Mouse (Mus musculus) stomach, postnatal 0 days (tissue): ENCODE results near the gene Gm13090. TPM values are rescaled to one million over a fixed set of nuclear protein-coding genes. Genes with fewer than 3 reads are reported as not detected.
A peak's percentile ranks its signal among the peaks of the same experiment; 100 is the strongest.

Source experiments
- ATAC-seq: fragments of 200-750 bp; cut with Nextera tagmentation; 2 replicates; pipeline ENCODE4 v1.8.0; 2017; ENCODE audit not compliant: low FRiP score, low TSS enrichment
- DNase-seq: peaks from one replicate; pipeline ENCODE4 v3.0.0-alpha.2; 2016; ENCODE audit warnings: low spot score
- H3K27ac ChIP-seq: fragments of 300-500 bp; sonication (generic); replicated peaks from 2 replicates; pipeline ENCODE4 v1.5.1; 2014; ENCODE audit warnings: mild to moderate bottlenecking, control low read depth
- H3K27me3 ChIP-seq: fragments of 300-500 bp; sonication (generic); 2 replicates; pipeline ENCODE4 v1.6.1; 2014; ENCODE audit warnings: low read length; ENCODE audit not compliant: control insufficient read depth, insufficient read depth
- H3K36me3 ChIP-seq: fragments of 300-500 bp; sonication (generic); 2 replicates; pipeline ENCODE4 v1.6.1; 2014; ENCODE audit warnings: low read length, mixed read lengths; ENCODE audit not compliant: control insufficient read depth, insufficient read depth
- H3K4me1 ChIP-seq: fragments of 300-500 bp; sonication (generic); replicated peaks from 2 replicates; pipeline ENCODE4 v1.6.1; 2014; ENCODE audit warnings: antibody characterized with exemption; ENCODE audit not compliant: control insufficient read depth, insufficient read depth
- H3K4me2 ChIP-seq: fragments of 300-500 bp; sonication (generic); replicated peaks from 2 replicates; pipeline ENCODE4 v1.6.1; 2014; ENCODE audit warnings: low read depth, mild to moderate bottlenecking, control low read depth, moderate library complexity
- H3K4me3 ChIP-seq: fragments of 300-500 bp; sonication (generic); 2 replicates; pipeline ENCODE4 v1.5.1; 2014; ENCODE audit warnings: low read depth, low read length, control low read depth
- H3K9ac ChIP-seq: fragments of 300-500 bp; sonication (generic); 2 replicates; pipeline ENCODE4 v1.6.1; 2014; ENCODE audit warnings: mild to moderate bottlenecking, low read length, control low read depth, mixed read lengths
- H3K9me3 ChIP-seq: fragments of 300-500 bp; sonication (generic); 2 replicates; pipeline ENCODE4 v1.6.1; 2016; ENCODE audit warnings: low read length; ENCODE audit not compliant: control insufficient read depth
- CTCF ChIP-seq: IDR thresholded peaks from 2 replicates; pipeline ENCODE4 v1.5.1; 2016; ENCODE audit warnings: antibody characterized with exemption, low read depth, mild to moderate bottlenecking, moderate library complexity
- EP300 ChIP-seq: optimal IDR thresholded peaks from 2 replicates; pipeline ENCODE3; 2016; ENCODE audit warnings: antibody characterized with exemption
- WGBS: fragments of 180-500 bp; shearing (Covaris S2); extraction: QIAGEN DNeasy Blood & Tissue Kit; methylation state at CpG from one replicate; pipeline ENCODE4 v1.1.7; 2014; 5-methylcytosine and 5-hydroxymethylcytosine counted together
- polyA plus RNA-seq: library from polyadenylated mRNA; unstranded; fragments of >200 nt; fragmentation: Nextera tagmentation; extraction: Ambion mirVana; gene quantifications from 2 replicates; pipeline ENCODE4 v1.2.1, GENCODE M21; 2015

Gm13090 gene
- polyA plus RNA-seq, 1 experiment from 2014 or later: not detected

GRCm38 (mm10) chr4:151135491-151135890 lies 46.1 kb downstream of the Gm13090 start:
- Histone ChIP-seq H3K9ac (no peak overlapping the region), H3K9me3 (no peaks in the 10 kb centered on the region), H3K4me1 (no peaks in the 10 kb centered on the region), H3K4me2 (no peak overlapping the region), H3K27me3 (no peaks in the 10 kb centered on the region), H3K27ac (no peak overlapping the region), H3K4me3 (no peak overlapping the region), H3K36me3 (no peaks in the 10 kb centered on the region)
- 74% methylated on average over 8 of the region's 8 CpGs for WGBS
- no peak for DNase-seq
- ATAC-seq: no peak
- TF ChIP-seq EP300: no peak
- TF ChIP-seq CTCF: no peak

GRCm38 (mm10) chr4:151137701-151138100 lies 48.3 kb downstream of the Gm13090 start:
- Histone ChIP-seq H3K27ac (no peak overlapping the region), H3K9me3 (no peaks in the 10 kb centered on the region), H3K9ac (no peak overlapping the region), H3K36me3 (no peaks in the 10 kb centered on the region), H3K4me3 (no peak overlapping the region), H3K4me1 (no peaks in the 10 kb centered on the region), H3K27me3 (no peaks in the 10 kb centered on the region; the same call in 1 of the 2 replicates), H3K4me2 (no peak overlapping the region)
- WGBS: 59% methylated on average over 5 of the region's 5 CpGs
- ATAC-seq: no peak
- no peak for DNase-seq
- TF ChIP-seq CTCF (no peak), EP300 (no peak)

- DNase-seq (peak; percentile 24), ATAC-seq (no peak)
- H3K27me3 ChIP-seq: no peaks in the 10 kb centered on the region; the same call in 1 of the 2 replicates
- no peak overlapping the region for H3K4me3 ChIP-seq
- no peak overlapping the region for H3K27ac ChIP-seq
- 13% methylated on average over 10 of the region's 10 CpGs for WGBS
- no peak overlapping the region for H3K9ac ChIP-seq
- no peak for TF ChIP-seq CTCF
- TF ChIP-seq EP300: no peak
- H3K4me2 ChIP-seq: no peak overlapping the region
- H3K4me1 ChIP-seq: no peaks in the 10 kb centered on the region
- no peaks in the 10 kb centered on the region for H3K9me3 ChIP-seq
- H3K36me3 ChIP-seq: no peaks in the 10 kb centered on the region
These were observed 48.8 kb downstream of the Gm13090 start for GRCm38 (mm10) chr4:151138135-151138534.

- no peak for DNase-seq
- Histone ChIP-seq H3K27ac (no peak overlapping the region), H3K27me3 (no peaks in the 10 kb centered on the region; the same call in 1 of the 2 replicates), H3K4me1 (no peaks in the 10 kb centered on the region), H3K9ac (no peak overlapping the region), H3K4me2 (no peak overlapping the region), H3K9me3 (no peaks in the 10 kb centered on the region), H3K36me3 (no peaks in the 10 kb centered on the region), H3K4me3 (no peak overlapping the region)
- 3% methylated on average over 2 of the region's 2 CpGs for WGBS
- TF ChIP-seq EP300: no peak
- TF ChIP-seq CTCF: no peak
- no peak for ATAC-seq
These were observed 49.2 kb downstream of the Gm13090 start for GRCm38 (mm10) chr4:151138586-151138985.

- Histone ChIP-seq H3K4me2 (no peak overlapping the region; the same call in 1 of the 2 replicates), H3K27ac (no peak overlapping the region), H3K4me3 (no peak overlapping the region), H3K9me3 (no peaks in the 10 kb centered on the region), H3K4me1 (no peaks in the 10 kb centered on the region), H3K36me3 (no peaks in the 10 kb centered on the region), H3K9ac (no peak overlapping the region), H3K27me3 (no peaks in the 10 kb centered on the region; the same call in 1 of the 2 replicates)
- peak; percentile 55 for ATAC-seq
- DNase-seq: peak; percentile 84
- 8% methylated on average over 20 of the region's 20 CpGs for WGBS
- TF ChIP-seq EP300: no peak
- peak; percentile 87 for TF ChIP-seq CTCF
These were observed 49.9 kb downstream of the Gm13090 start for GRCm38 (mm10) chr4:151139053-151139840.

- Histone ChIP-seq H3K36me3 (no peaks in the 10 kb centered on the region), H3K9me3 (no peaks in the 10 kb centered on the region), H3K4me2 (no peak overlapping the region), H3K4me3 (no peak overlapping the region), H3K9ac (no peak overlapping the region), H3K27ac (no peak overlapping the region), H3K4me1 (no peaks in the 10 kb centered on the region), H3K27me3 (no peaks in the 10 kb centered on the region; the same call in 1 of the 2 replicates)
- no peak for TF ChIP-seq EP300
- TF ChIP-seq CTCF: no peak
- 11% methylated on average over 18 of the region's 20 CpGs for WGBS
- ATAC-seq (no peak), DNase-seq (no peak)
These were observed 51.1 kb downstream of the Gm13090 start for GRCm38 (mm10) chr4:151140368-151140982.

Other genes starting within 250 kb of the Gm13090 start
- 30.6 and 32.1 TPM in 2 replicates for gene Errfi1, start 235.7 kb upstream of the Gm13090 start, polyA plus RNA-seq
- gene Park7, start 175.1 kb upstream of the Gm13090 start, polyA plus RNA-seq: 253 and 262 TPM in 2 replicates
- gene Tnfrsf9, start 175.0 kb upstream of the Gm13090 start, polyA plus RNA-seq: 0.22 and 0.23 TPM in 2 replicates
- 0.34 and 0.64 TPM in 2 replicates for gene Uts2, start 92.5 kb upstream of the Gm13090 start, polyA plus RNA-seq
- 6.9 and 8.0 TPM in 2 replicates for gene Per3, start 44.9 kb upstream of the Gm13090 start, polyA plus RNA-seq
- gene Vamp3, start 31.6 kb upstream of the Gm13090 start, polyA plus RNA-seq: 105 and 110 TPM in 2 replicates